ENCODE assay signal across 19 mouse cellular contexts in the genomic region with DNA sequence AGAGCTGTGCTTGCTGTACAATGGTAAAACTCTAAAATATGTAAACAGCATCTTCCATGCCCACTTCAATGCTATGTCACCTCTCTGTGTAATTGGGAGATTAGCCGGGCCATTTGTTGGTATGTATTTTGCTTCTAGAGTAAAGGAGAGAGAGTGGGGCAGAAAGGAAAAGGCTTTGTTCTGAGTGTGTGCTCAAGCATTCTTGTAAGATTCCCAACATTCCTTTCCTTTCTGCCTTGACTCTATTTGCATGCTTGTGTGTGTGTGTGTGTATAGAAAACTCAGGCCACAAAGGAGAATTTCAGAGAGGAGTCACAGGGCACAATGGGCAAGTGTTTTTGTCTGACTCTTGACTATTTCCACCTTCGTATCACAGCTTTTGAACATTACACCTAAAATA.
DNase-seq lines count a peak whose midpoint lies in the region; ATAC-seq and TF ChIP-seq lines count a peak whose summit lies in the region.
"Had no signal": no experiment of that assay in that cellular context is flagged by ENCODE, and none has a peak within 500 bp of the region (broad histone marks: within the 10 kb centered on the region; RNA-seq: fewer than 3 reads in every experiment).

No protein-coding gene starts in this region.

- no peaks in the 10 kb centered on the region for H3K9me3 ChIP-seq in hindbrain, embryonic 10.5 days
- no peaks in the 10 kb centered on the region for H3K9me3 ChIP-seq in hindbrain, postnatal 0 days (ENCODE audit: low read length)
- H3K9me3 ChIP-seq: forebrain, embryonic 15.5 days; limb, embryonic 12.5 days; liver, embryonic 12.5 days; midbrain, embryonic 13.5 days had no signal

- no peak overlapping the region for H3K9ac ChIP-seq in hindbrain, postnatal 0 days (replicated peaks; ENCODE audit: low read length)
- H3K9ac ChIP-seq: forebrain, embryonic 15.5 days; limb, embryonic 12.5 days; liver, embryonic 12.5 days; midbrain, embryonic 13.5 days had no signal

- 23% methylated on average over 2 of the region's 2 CpGs for WGBS in hindbrain, embryonic 10.5 days
- 41% methylated on average over 2 of the region's 2 CpGs for WGBS in hindbrain, postnatal 0 days
- WGBS in lung, adult 2 months: 47% methylated on average over 2 of the region's 2 CpGs

- TF ChIP-seq POLR2A in lung, adult 2 months (IDR thresholded peaks at IDR 0.05; ENCODE audit: borderline replicate concordance, extremely low read depth, low read depth, low read length): no peak
- TF ChIP-seq POLR2A in brain, embryonic 14.5 days (IDR thresholded peaks at IDR 0.05; ENCODE audit: borderline replicate concordance, extremely low read depth, insufficient read depth, insufficient read length, poor library complexity, severe bottlenecking): no peak

- no peak for ATAC-seq in hindbrain, postnatal 0 days
- ATAC-seq: forebrain, embryonic 15.5 days; inflammation-experienced regulatory T-cells, adult 6 months; liver, embryonic 12.5 days had no signal

- H3K27me3 ChIP-seq in hindbrain, embryonic 10.5 days (ENCODE audit: insufficient read depth, poor library complexity, severe bottlenecking): no peaks in the 10 kb centered on the region; the same call in 1 of the 2 replicates
- H3K27me3 ChIP-seq in hindbrain, postnatal 0 days (ENCODE audit: insufficient read depth, low read length): no peaks in the 10 kb centered on the region
- H3K27me3 ChIP-seq: forebrain, embryonic 15.5 days; limb, embryonic 12.5 days; liver, embryonic 12.5 days; midbrain, embryonic 13.5 days had no signal

- peaks cover 33% of the 10 kb centered on the region for H3K4me1 ChIP-seq in hindbrain, embryonic 10.5 days (replicated peaks)
- H3K4me1 ChIP-seq in hindbrain, postnatal 0 days (ENCODE audit: insufficient read depth, low read length): 0 out of 2 replicates have a peak, but pooled peaks cover 4% of the 10 kb centered on the region
- no peaks in the 10 kb centered on the region for H3K4me1 ChIP-seq in lung, adult 2 months (ENCODE audit: control insufficient read depth, insufficient read depth, low read length)
- H3K4me1 ChIP-seq: liver, embryonic 12.5 days had no signal

- no peak for TF ChIP-seq CTCF in hindbrain, postnatal 0 days (IDR thresholded peaks at IDR 0.05; ENCODE audit: low read depth)
- no peak for TF ChIP-seq CTCF in lung, adult 2 months (IDR thresholded peaks at IDR 0.05; ENCODE audit: insufficient read depth, low read length)
- TF ChIP-seq CTCF in brain, embryonic 14.5 days (IDR thresholded peaks at IDR 0.05; ENCODE audit: borderline replicate concordance, extremely low read depth, insufficient read depth, insufficient read length): no peak

- no peak overlapping the region for H3K4me3 ChIP-seq in hindbrain, embryonic 10.5 days
- H3K4me3 ChIP-seq in hindbrain, postnatal 0 days (ENCODE audit: low read length): no peak overlapping the region
- no peak overlapping the region for H3K4me3 ChIP-seq in lung, adult 2 months (replicated peaks; ENCODE audit: extremely low read depth, low read depth, low read length)
- H3K4me3 ChIP-seq: erythroblast, embryonic 14.5 days; forebrain, embryonic 15.5 days; limb, embryonic 12.5 days; liver, embryonic 12.5 days; midbrain, embryonic 13.5 days; myocyte had no signal

- peak overlapping the region; percentile 53; the same call in 1 of the 2 replicates for H3K27ac ChIP-seq in hindbrain, embryonic 10.5 days
- H3K27ac ChIP-seq in hindbrain, postnatal 0 days: no peak overlapping the region
- H3K27ac ChIP-seq: forebrain, embryonic 15.5 days; limb, embryonic 12.5 days; liver, embryonic 12.5 days had no signal

- no peak overlapping the region for H3K4me2 ChIP-seq in hindbrain, postnatal 0 days (ENCODE audit: low read depth, low read length)
- H3K4me2 ChIP-seq: forebrain, embryonic 15.5 days; limb, embryonic 12.5 days; liver, embryonic 12.5 days; midbrain, embryonic 13.5 days had no signal

- H3K36me3 ChIP-seq in hindbrain, embryonic 10.5 days: no peaks in the 10 kb centered on the region
- no peaks in the 10 kb centered on the region for H3K36me3 ChIP-seq in hindbrain, postnatal 0 days (ENCODE audit: insufficient read depth, low read length)
- H3K36me3 ChIP-seq: forebrain, embryonic 15.5 days; limb, embryonic 12.5 days; liver, embryonic 12.5 days; midbrain, embryonic 13.5 days had no signal

- DNase-seq in hindbrain, embryonic 10.5 days (ENCODE audit: low spot score): no peak
- DNase-seq in hindbrain, postnatal 0 days (ENCODE audit: low spot score): no peak
- peak; percentile 31 for DNase-seq in lung, postnatal 25 days (ENCODE audit: low spot score)
- DNase-seq in lung, adult 2 months: no peak
- DNase-seq in brain, embryonic 14.5 days (ENCODE audit: low read depth): peak; percentile 53
- DNase-seq in retina, embryonic 14.5 days (ENCODE audit: low spot score): peak; percentile 19
- DNase-seq in cerebellum, adult 11-12 months: no peak
- no peak for DNase-seq in thymus, postnatal 36 days
- DNase-seq: adrenal gland, adult 8-10 months; B cell, adult 2 months; gastrocnemius, postnatal 36 days; right cerebral cortex, postnatal 14 days had no signal

Comparison
In these comparisons a context has a peak if more than half of its experiments do, and no peak if none do; other contexts are left out.
1. DNase-seq: peak in lung, postnatal 25 days (single experiment), brain, embryonic 14.5 days (single experiment) and retina, embryonic 14.5 days (single experiment); none in hindbrain, embryonic 10.5 days (single experiment), hindbrain, postnatal 0 days (single experiment), lung, adult 2 months (single experiment), cerebellum, adult 11-12 months (single experiment) and thymus, postnatal 36 days (0 of 2).